Mouse (Mus musculus): ENCODE measurements around the gene Mdk.

GRCm38 (mm10) chr2:91945483-91945882 is 13.4 kb upstream of the Mdk start, which contains the start of gene Gm9821:
- TF ChIP-seq POLR2A (IDR thresholded peaks at IDR 0.05; ENCODE audit: borderline replicate concordance, extremely low read depth, insufficient read depth, insufficient read length, poor library complexity, severe bottlenecking) = no peak
- no peak for TF ChIP-seq CTCF (IDR thresholded peaks at IDR 0.05; ENCODE audit: borderline replicate concordance, extremely low read depth, insufficient read depth, insufficient read length)
